Mouse (Mus musculus): ENCODE results near the gene Hectd4. TPM values are rescaled to one million over a fixed set of nuclear protein-coding genes. Genes with fewer than 3 reads are reported as not detected.
"Not testable (repeated sequence)": the region's sequence is repeated elsewhere in the genome, so short reads cannot be mapped to it uniquely, and the experiment has no call there.

The Hectd4 gene
- polyA plus RNA-seq, 1 experiment: 100 TPM

- Histone ChIP-seq H3K4me1 (ENCODE audit: control insufficient read depth, insufficient read depth, low read length) (peaks cover 7% of the 10 kb centered on the region), H3K4me3 (replicated peaks; ENCODE audit: control insufficient read depth, low read depth, low read length) (no peak overlapping the region), H3K27ac (ENCODE audit: control insufficient read depth, insufficient read depth, low read depth, low read length, poor library complexity) (no peak overlapping the region)
- 22% methylated on average over 3 of the region's 3 CpGs for WGBS
- TF ChIP-seq CTCF (IDR thresholded peaks at IDR 0.05; ENCODE audit: control insufficient read depth, insufficient read depth, low read length) (no peak), POLR2A (IDR thresholded peaks at IDR 0.05; ENCODE audit: borderline replicate concordance, control insufficient read depth, low read depth, low read length) (no peak)
These were observed 18.3 kb upstream of the Hectd4 start for GRCm38 (mm10) chr5:121201739-121202138.

- no peak overlapping the region for H3K27ac ChIP-seq (ENCODE audit: control insufficient read depth, insufficient read depth, low read depth, low read length, poor library complexity)
- WGBS: 45% methylated on average over 1 of the region's 1 CpGs
- no peak for TF ChIP-seq CTCF (IDR thresholded peaks at IDR 0.05; ENCODE audit: control insufficient read depth, insufficient read depth, low read length)
- TF ChIP-seq POLR2A (IDR thresholded peaks at IDR 0.05; ENCODE audit: borderline replicate concordance, control insufficient read depth, low read depth, low read length): no peak
- H3K4me3 ChIP-seq (replicated peaks; ENCODE audit: control insufficient read depth, low read depth, low read length): no peak overlapping the region
- peaks cover 4% of the 10 kb centered on the region; the same call in 1 of the 2 replicates for H3K4me1 ChIP-seq (ENCODE audit: control insufficient read depth, insufficient read depth, low read length)
These were observed 17.6 kb upstream of the Hectd4 start for GRCm38 (mm10) chr5:121202467-121202866.

GRCm38 (mm10) chr5:121204132-121205089, 15.6 kb upstream of the Hectd4 start, which contains the start of gene Rpl6:
Gene Rpl6 (plus strand): TSS chr5:121204481.
- peak; percentile 45; the same call in 1 of the 2 replicates for TF ChIP-seq POLR2A (IDR thresholded peaks at IDR 0.05; ENCODE audit: borderline replicate concordance, control insufficient read depth, low read depth, low read length)
- TF ChIP-seq CTCF (IDR thresholded peaks at IDR 0.05; ENCODE audit: control insufficient read depth, insufficient read depth, low read length): no peak
- Histone ChIP-seq H3K27ac (ENCODE audit: control insufficient read depth, insufficient read depth, low read depth, low read length, poor library complexity) (peak within 1 kb of the TSS; percentile 38), H3K4me3 (replicated peaks; ENCODE audit: control insufficient read depth, low read depth, low read length) (peak within 1 kb of the TSS; percentile 97), H3K4me1 (ENCODE audit: control insufficient read depth, insufficient read depth, low read length) (peaks cover 4% of the 10 kb centered on the region; the same call in 1 of the 2 replicates)
- WGBS: under 1% methylated on average over 52 of the region's 52 CpGs

GRCm38 (mm10) chr5:121205537-121206130, 14.4 kb upstream of the Hectd4 start:
- not testable (repeated sequence) for H3K27ac ChIP-seq (ENCODE audit: control insufficient read depth, insufficient read depth, low read depth, low read length, poor library complexity)
- peak overlapping the region; percentile 24 for H3K4me3 ChIP-seq (replicated peaks; ENCODE audit: control insufficient read depth, low read depth, low read length)
- 46% methylated on average over 8 of the region's 10 CpGs for WGBS

GRCm38 (mm10) chr5:121206540-121206939, 13.5 kb upstream of the Hectd4 start:
- Histone ChIP-seq H3K4me1 (ENCODE audit: control insufficient read depth, insufficient read depth, low read length) (peaks cover 4% of the 10 kb centered on the region; the same call in 1 of the 2 replicates), H3K27ac (ENCODE audit: control insufficient read depth, insufficient read depth, low read depth, low read length, poor library complexity) (no peak overlapping the region), H3K4me3 (replicated peaks; ENCODE audit: control insufficient read depth, low read depth, low read length) (no peak overlapping the region)
- TF ChIP-seq CTCF (IDR thresholded peaks at IDR 0.05; ENCODE audit: control insufficient read depth, insufficient read depth, low read length) (no peak), POLR2A (IDR thresholded peaks at IDR 0.05; ENCODE audit: borderline replicate concordance, control insufficient read depth, low read depth, low read length) (no peak)
- 79% methylated on average over 9 of the region's 9 CpGs for WGBS

More at GRCm38 (mm10) chr5:121205537-121206130, 14.4 kb upstream of the Hectd4 start:
- H3K4me1 ChIP-seq (ENCODE audit: control insufficient read depth, insufficient read depth, low read length): not testable (repeated sequence)

- TF ChIP-seq POLR2A (IDR thresholded peaks at IDR 0.05; ENCODE audit: borderline replicate concordance, control insufficient read depth, low read depth, low read length): no peak
- no peak for TF ChIP-seq CTCF (IDR thresholded peaks at IDR 0.05; ENCODE audit: control insufficient read depth, insufficient read depth, low read length)
- H3K4me3 ChIP-seq (replicated peaks; ENCODE audit: control insufficient read depth, low read depth, low read length): no peak overlapping the region
- no peak overlapping the region for H3K27ac ChIP-seq (ENCODE audit: control insufficient read depth, insufficient read depth, low read depth, low read length, poor library complexity)
- 82% methylated on average over 3 of the region's 3 CpGs for WGBS
- H3K4me1 ChIP-seq (ENCODE audit: control insufficient read depth, insufficient read depth, low read length): peaks cover 4% of the 10 kb centered on the region; the same call in 1 of the 2 replicates
These were observed 13.0 kb upstream of the Hectd4 start for GRCm38 (mm10) chr5:121206984-121207383.

- H3K27ac ChIP-seq (ENCODE audit: control insufficient read depth, insufficient read depth, low read depth, low read length, poor library complexity): no peak overlapping the region
- H3K4me3 ChIP-seq (replicated peaks; ENCODE audit: control insufficient read depth, low read depth, low read length): no peak overlapping the region
- WGBS: 88% methylated on average over 9 of the region's 9 CpGs
- H3K4me1 ChIP-seq (ENCODE audit: control insufficient read depth, insufficient read depth, low read length): peaks cover 4% of the 10 kb centered on the region; the same call in 1 of the 2 replicates
- TF ChIP-seq CTCF (IDR thresholded peaks at IDR 0.05; ENCODE audit: control insufficient read depth, insufficient read depth, low read length) (no peak), POLR2A (IDR thresholded peaks at IDR 0.05; ENCODE audit: borderline replicate concordance, control insufficient read depth, low read depth, low read length) (no peak)
These were observed 10.0 kb upstream of the Hectd4 start for GRCm38 (mm10) chr5:121209755-121210600.
